Mouse (Mus musculus): Measurements from ENCODE around the gene Vmn1r233.

GRCm38 (mm10) chr17:20966681-20967080 lies 29.6 kb downstream of the Vmn1r233 start:
- TF ChIP-seq CTCF (IDR thresholded peaks at IDR 0.05; ENCODE audit: control insufficient read depth, insufficient read depth, insufficient read length) (no peak), MYOG (IDR thresholded peaks at IDR 0.05; ENCODE audit: control insufficient read depth, extremely low read depth, insufficient read length) (no peak), CEBPB (IDR thresholded peaks at IDR 0.05; ENCODE audit: low read depth) (no peak), MYOD1 (IDR thresholded peaks at IDR 0.05; ENCODE audit: control insufficient read depth, insufficient read length, low read depth) (no peak), MAX (IDR thresholded peaks at IDR 0.05) (no peak), USF1 (IDR thresholded peaks at IDR 0.05; ENCODE audit: low read depth) (no peak)

All from C2C12 (cell line).